Mouse (Mus musculus) cerebellum, adult 9-11 months (tissue): ENCODE measurements at regions not wholly inside any gene's neighbourhood (a gene's known extent, or its start where the extent isn't known, plus 50 kb on each side); places are given as distances from the start of the nearest gene placed in this dataset.

Source experiments
- DNase-seq: peaks from one replicate; pipeline ENCODE4 v3.0.0; 2022

- no peak for DNase-seq
These were observed 63.6 kb upstream of the Runx1 start for GRCm38 (mm10) chr16:92889537-92889936.

DNA sequence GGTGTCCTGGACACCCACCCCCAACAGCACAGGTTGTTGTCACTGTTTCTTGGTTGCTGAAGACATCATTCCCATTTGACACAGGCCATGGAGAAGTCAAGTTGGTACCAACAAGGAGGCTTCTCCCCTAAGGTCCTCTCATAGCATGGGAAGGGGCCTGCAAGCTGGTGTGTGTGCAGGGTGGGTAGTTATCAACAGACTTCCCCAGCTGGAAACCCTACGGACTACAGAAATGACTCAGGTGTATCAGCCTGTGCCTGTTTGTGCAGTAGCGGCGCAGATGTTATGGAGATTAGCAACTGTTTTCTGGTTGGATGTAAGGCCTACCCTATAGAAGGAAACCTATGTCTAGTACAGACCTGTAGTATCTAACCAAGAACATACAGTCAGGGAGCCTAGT, 60.3 kb upstream of the Runx1 start:
- no peak for DNase-seq

DNA sequence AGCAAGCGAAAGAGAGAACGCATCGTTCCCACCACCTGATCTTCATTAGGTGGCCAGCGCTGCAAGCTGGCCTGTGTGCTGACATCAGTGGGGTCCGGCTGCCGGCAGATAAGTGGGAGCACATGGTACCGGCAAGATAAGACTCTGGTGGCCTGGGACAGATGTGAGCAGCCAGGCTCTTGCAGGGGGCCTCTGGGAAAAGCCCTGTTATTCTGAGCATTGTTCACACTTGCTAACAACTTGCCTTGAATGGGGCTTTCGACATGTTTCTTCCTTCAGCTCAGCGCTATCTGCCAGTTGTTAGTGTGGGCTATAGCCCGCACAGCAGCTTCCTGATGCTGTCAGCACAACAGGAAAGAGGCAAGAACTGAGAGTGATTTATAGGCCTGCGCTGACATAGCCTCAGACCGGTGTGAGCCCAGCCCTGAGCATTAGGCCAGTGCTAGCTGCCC, 57.9 kb upstream of the Runx1 start:
- DNase-seq: no peak

DNA sequence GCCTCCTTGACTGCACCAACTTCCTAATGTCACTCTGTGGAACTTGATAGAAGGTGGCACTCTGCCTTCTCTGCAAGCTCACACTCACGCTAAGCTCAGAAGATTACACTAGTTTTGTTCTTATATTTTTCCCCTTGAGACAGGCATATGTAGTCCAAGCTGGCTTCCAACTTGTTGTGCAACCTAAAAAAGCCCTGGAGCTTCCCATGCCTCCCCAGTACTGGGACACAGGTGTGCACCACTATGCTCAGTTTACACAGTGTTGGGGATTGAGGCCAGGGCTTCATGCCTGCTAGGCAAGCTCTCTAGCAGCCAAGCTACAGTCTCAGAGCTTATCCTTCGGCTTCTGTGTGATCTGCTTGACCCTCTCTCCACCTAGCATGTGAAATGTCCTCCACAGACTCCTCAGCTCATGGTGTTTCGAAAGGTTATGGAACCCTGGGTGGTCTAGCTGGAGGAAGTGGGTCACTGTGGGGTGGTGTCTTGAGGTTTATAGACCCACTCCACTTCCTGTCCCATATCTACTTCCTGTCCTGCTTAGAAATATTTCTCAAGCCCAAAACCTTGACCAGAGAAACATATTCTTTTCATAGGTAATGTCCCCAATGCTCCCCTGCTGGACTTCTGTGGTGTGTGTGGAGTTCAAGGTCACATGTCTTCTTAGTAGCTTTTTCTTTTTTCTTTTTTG, 54.6 kb upstream of the Runx1 start:
- DNase-seq: no peak

GRCm38 (mm10) chr16:92878081-92878480, 52.1 kb upstream of the Runx1 start:
- DNase-seq: no peak
